Mouse (Mus musculus) stomach, postnatal 0 days (tissue): ENCODE results near the gene Ankrd11. TPM values are rescaled to one million over a fixed set of nuclear protein-coding genes. Genes with fewer than 3 reads are reported as not detected.

Experiments
- ATAC-seq: fragments of 200-750 bp; cut with Nextera tagmentation; 2 replicates; pipeline ENCODE4 v1.8.0; 2017; ENCODE audit not compliant: low FRiP score, low TSS enrichment
- DNase-seq: peaks from one replicate; pipeline ENCODE4 v3.0.0-alpha.2; 2016; ENCODE audit warnings: low spot score
- H3K27ac ChIP-seq: fragments of 300-500 bp; sonication (generic); replicated peaks from 2 replicates; pipeline ENCODE4 v1.5.1; 2014; ENCODE audit warnings: mild to moderate bottlenecking, control low read depth
- H3K27me3 ChIP-seq: fragments of 300-500 bp; sonication (generic); 2 replicates; pipeline ENCODE4 v1.6.1; 2014; ENCODE audit warnings: low read length; ENCODE audit not compliant: control insufficient read depth, insufficient read depth
- H3K36me3 ChIP-seq: fragments of 300-500 bp; sonication (generic); 2 replicates; pipeline ENCODE4 v1.6.1; 2014; ENCODE audit warnings: low read length, mixed read lengths; ENCODE audit not compliant: control insufficient read depth, insufficient read depth
- H3K4me1 ChIP-seq: fragments of 300-500 bp; sonication (generic); replicated peaks from 2 replicates; pipeline ENCODE4 v1.6.1; 2014; ENCODE audit warnings: antibody characterized with exemption; ENCODE audit not compliant: control insufficient read depth, insufficient read depth
- H3K4me2 ChIP-seq: fragments of 300-500 bp; sonication (generic); replicated peaks from 2 replicates; pipeline ENCODE4 v1.6.1; 2014; ENCODE audit warnings: low read depth, mild to moderate bottlenecking, control low read depth, moderate library complexity
- H3K4me3 ChIP-seq: fragments of 300-500 bp; sonication (generic); 2 replicates; pipeline ENCODE4 v1.5.1; 2014; ENCODE audit warnings: low read depth, low read length, control low read depth
- H3K9ac ChIP-seq: fragments of 300-500 bp; sonication (generic); 2 replicates; pipeline ENCODE4 v1.6.1; 2014; ENCODE audit warnings: mild to moderate bottlenecking, low read length, control low read depth, mixed read lengths
- H3K9me3 ChIP-seq: fragments of 300-500 bp; sonication (generic); 2 replicates; pipeline ENCODE4 v1.6.1; 2016; ENCODE audit warnings: low read length; ENCODE audit not compliant: control insufficient read depth
- CTCF ChIP-seq: IDR thresholded peaks from 2 replicates; pipeline ENCODE4 v1.5.1; 2016; ENCODE audit warnings: antibody characterized with exemption, low read depth, mild to moderate bottlenecking, moderate library complexity
- EP300 ChIP-seq: optimal IDR thresholded peaks from 2 replicates; pipeline ENCODE3; 2016; ENCODE audit warnings: antibody characterized with exemption
- WGBS: fragments of 180-500 bp; shearing (Covaris S2); extraction: QIAGEN DNeasy Blood & Tissue Kit; methylation state at CpG from one replicate; pipeline ENCODE4 v1.1.7; 2014; 5-methylcytosine and 5-hydroxymethylcytosine counted together
- polyA plus RNA-seq: library from polyadenylated mRNA; unstranded; fragments of >200 nt; fragmentation: Nextera tagmentation; extraction: Ambion mirVana; gene quantifications from 2 replicates; pipeline ENCODE4 v1.2.1, GENCODE M21; 2015

The Ankrd11 gene
- polyA plus RNA-seq, 1 experiment from 2014 or later, result 35.0 TPM

- Histone ChIP-seq H3K27me3 (no peaks in the 10 kb centered on the region), H3K27ac (no peak overlapping the region), H3K4me2 (peak overlapping the region; percentile 31), H3K36me3 (no peaks in the 10 kb centered on the region), H3K4me1 (no peaks in the 10 kb centered on the region), H3K9ac (no peak overlapping the region), H3K9me3 (0 out of 2 replicates have a peak, but pooled peaks cover 3% of the 10 kb centered on the region), H3K4me3 (peak overlapping the region; percentile 8; the same call in 1 of the 2 replicates)
- no peak for TF ChIP-seq CTCF
- WGBS, result 52% methylated on average over 26 of the region's 26 CpGs
- DNase-seq (no peak), ATAC-seq (no peak)
Observed at GRCm38 (mm10) chr8:122864719-122865129, 177.4 kb downstream of the Ankrd11 start.

GRCm38 (mm10) chr8:122859843-122860242 lies 182.2 kb downstream of the Ankrd11 start:
- Histone ChIP-seq H3K36me3 (no peaks in the 10 kb centered on the region), H3K27me3 (no peaks in the 10 kb centered on the region), H3K4me2 (no peak overlapping the region), H3K9me3 (no peaks in the 10 kb centered on the region), H3K27ac (no peak overlapping the region), H3K4me3 (no peak overlapping the region), H3K4me1 (no peaks in the 10 kb centered on the region), H3K9ac (no peak overlapping the region)
- 49% methylated on average over 13 of the region's 13 CpGs for WGBS
- TF ChIP-seq EP300 (no peak), CTCF (no peak)
- DNase-seq, result peak; percentile 75
- peak; percentile 77 for ATAC-seq

- DNase-seq (no peak), ATAC-seq (no peak)
- Histone ChIP-seq H3K4me3 (no peak overlapping the region), H3K27me3 (no peaks in the 10 kb centered on the region), H3K4me2 (no peak overlapping the region), H3K9me3 (no peaks in the 10 kb centered on the region), H3K36me3 (no peaks in the 10 kb centered on the region), H3K27ac (no peak overlapping the region), H3K9ac (no peak overlapping the region), H3K4me1 (no peaks in the 10 kb centered on the region)
- TF ChIP-seq EP300 (no peak), CTCF (no peak)
- 76% methylated on average over 8 of the region's 8 CpGs for WGBS
Observed at GRCm38 (mm10) chr8:122856288-122856687, 185.8 kb downstream of the Ankrd11 start.

- no peak for DNase-seq
Observed at GRCm38 (mm10) chr8:122855123-122855522, 187.0 kb downstream of the Ankrd11 start.

GRCm38 (mm10) chr8:122854388-122854787 lies 187.7 kb downstream of the Ankrd11 start:
- Histone ChIP-seq H3K27me3 (no peaks in the 10 kb centered on the region), H3K4me1 (no peaks in the 10 kb centered on the region), H3K27ac (no peak overlapping the region), H3K4me3 (no peak overlapping the region), H3K36me3 (no peaks in the 10 kb centered on the region), H3K9ac (no peak overlapping the region), H3K9me3 (no peaks in the 10 kb centered on the region), H3K4me2 (no peak overlapping the region)
- WGBS, result 58% methylated on average over 7 of the region's 7 CpGs
- no peak for TF ChIP-seq CTCF
- TF ChIP-seq EP300, result no peak
- DNase-seq (no peak), ATAC-seq (no peak)

More at GRCm38 (mm10) chr8:122855123-122855522, 187.0 kb downstream of the Ankrd11 start:
- Histone ChIP-seq H3K27ac (no peak overlapping the region), H3K9me3 (no peaks in the 10 kb centered on the region), H3K4me1 (no peaks in the 10 kb centered on the region), H3K4me2 (no peak overlapping the region), H3K36me3 (no peaks in the 10 kb centered on the region), H3K4me3 (no peak overlapping the region), H3K27me3 (no peaks in the 10 kb centered on the region), H3K9ac (no peak overlapping the region)
- no peak for ATAC-seq
- 77% methylated on average over 4 of the region's 4 CpGs for WGBS
- no peak for TF ChIP-seq CTCF
- no peak for TF ChIP-seq EP300

GRCm38 (mm10) chr8:122853340-122853771 lies 188.7 kb downstream of the Ankrd11 start:
- no peak for TF ChIP-seq CTCF
- no peak for TF ChIP-seq EP300
- Histone ChIP-seq H3K27me3 (no peaks in the 10 kb centered on the region), H3K27ac (no peak overlapping the region), H3K4me3 (no peak overlapping the region), H3K36me3 (no peaks in the 10 kb centered on the region), H3K4me1 (no peaks in the 10 kb centered on the region), H3K9me3 (no peaks in the 10 kb centered on the region), H3K9ac (no peak overlapping the region), H3K4me2 (no peak overlapping the region)
- DNase-seq (no peak), ATAC-seq (peak; percentile 54)
- 26% methylated on average over 11 of the region's 11 CpGs for WGBS
